Mouse (Mus musculus): ENCODE measurements at regions not wholly inside any gene's neighbourhood (a gene's known extent, or its start where the extent isn't known, plus 50 kb on each side); places are given as distances from the start of the nearest gene placed in this dataset.

- no peak for TF ChIP-seq CTCF (IDR thresholded peaks at IDR 0.05; ENCODE audit: low read depth)
- Histone ChIP-seq H3K4me2 (ENCODE audit: low read depth) (no peak overlapping the region), H3K4me3 (ENCODE audit: insufficient read depth in 1 of 2, low read depth in 2 of 2, low read length in 2 of 2) (no peak overlapping the region), H3K27me3 (ENCODE audit: control insufficient read depth, insufficient read depth, low read length) (no peaks in the 10 kb centered on the region; the same call in none of the 2 replicates), H3K36me3 (replicated peaks; ENCODE audit: control insufficient read depth, insufficient read depth, low read depth) (no peaks in the 10 kb centered on the region), H3K9me3 (ENCODE audit: control insufficient read depth, low read length) (no peaks in the 10 kb centered on the region), H3K27ac (no peak overlapping the region), H3K4me1 (replicated peaks; ENCODE audit: control insufficient read depth in 2 of 2, insufficient read depth in 2 of 2, low read length in 1 of 2) (no peaks in the 10 kb centered on the region), H3K9ac (replicated peaks) (no peak overlapping the region)
- WGBS (ENCODE audit: insufficient replicate concordance), result 55% methylated on average over 14 of the region's 14 CpGs
- DNase-seq (ENCODE audit: low read depth in 3 of 3, low spot score in 3 of 3) (no peak), ATAC-seq (ENCODE audit: insufficient read depth) (no peak)
Measured at GRCm38 (mm10) chr9:41578221-41579106, 417.0 kb upstream of the Ubash3b start.

- no peak overlapping the region for H3K27ac ChIP-seq
- no peak overlapping the region for H3K9ac ChIP-seq (replicated peaks)
- ATAC-seq (ENCODE audit: insufficient read depth) (no peak), DNase-seq (ENCODE audit: low read depth in 3 of 3, low spot score in 3 of 3) (no peak)
- H3K4me2 ChIP-seq (ENCODE audit: low read depth), result no peak overlapping the region
- 21% methylated on average over 1 of the region's 1 CpGs for WGBS (ENCODE audit: insufficient replicate concordance)
- no peaks in the 10 kb centered on the region; the same call in none of the 2 replicates for H3K27me3 ChIP-seq (ENCODE audit: control insufficient read depth, insufficient read depth, low read length)
- H3K36me3 ChIP-seq (replicated peaks; ENCODE audit: control insufficient read depth, insufficient read depth, low read depth), result no peaks in the 10 kb centered on the region
- H3K4me3 ChIP-seq (ENCODE audit: insufficient read depth in 1 of 2, low read depth in 2 of 2, low read length in 2 of 2), result no peak overlapping the region
- H3K9me3 ChIP-seq (ENCODE audit: control insufficient read depth, low read length), result no peaks in the 10 kb centered on the region
- TF ChIP-seq EP300 (IDR thresholded peaks at IDR 0.05; ENCODE audit: low read depth), result no peak
- TF ChIP-seq CTCF (IDR thresholded peaks at IDR 0.05; ENCODE audit: low read depth), result no peak
- H3K4me1 ChIP-seq (replicated peaks; ENCODE audit: control insufficient read depth in 2 of 2, insufficient read depth in 2 of 2, low read length in 1 of 2), result no peaks in the 10 kb centered on the region
Measured at GRCm38 (mm10) chr9:41577760-41578159, 416.3 kb upstream of the Ubash3b start.

- Histone ChIP-seq H3K4me3 (ENCODE audit: insufficient read depth in 1 of 2, low read depth in 2 of 2, low read length in 2 of 2) (no peak overlapping the region), H3K27me3 (ENCODE audit: control insufficient read depth, insufficient read depth, low read length) (no peaks in the 10 kb centered on the region; the same call in none of the 2 replicates), H3K9me3 (ENCODE audit: control insufficient read depth, low read length) (no peaks in the 10 kb centered on the region), H3K36me3 (replicated peaks; ENCODE audit: control insufficient read depth, insufficient read depth, low read depth) (no peaks in the 10 kb centered on the region), H3K27ac (no peak overlapping the region), H3K4me1 (replicated peaks; ENCODE audit: control insufficient read depth in 2 of 2, insufficient read depth in 2 of 2, low read length in 1 of 2) (no peaks in the 10 kb centered on the region), H3K9ac (replicated peaks) (no peak overlapping the region), H3K4me2 (ENCODE audit: low read depth) (no peak overlapping the region)
- TF ChIP-seq CTCF (IDR thresholded peaks at IDR 0.05; ENCODE audit: low read depth), result no peak
- TF ChIP-seq EP300 (IDR thresholded peaks at IDR 0.05; ENCODE audit: low read depth), result no peak
- DNase-seq (ENCODE audit: low read depth in 3 of 3, low spot score in 3 of 3) (no peak), ATAC-seq (ENCODE audit: insufficient read depth) (no peak)
- WGBS (ENCODE audit: insufficient replicate concordance), result 21% methylated on average over 5 of the region's 5 CpGs
Measured at GRCm38 (mm10) chr9:41575826-41576225, 414.3 kb upstream of the Ubash3b start.

- Histone ChIP-seq H3K4me3 (ENCODE audit: insufficient read depth in 1 of 2, low read depth in 2 of 2, low read length in 2 of 2) (no peak overlapping the region), H3K27me3 (ENCODE audit: control insufficient read depth, insufficient read depth, low read length) (no peaks in the 10 kb centered on the region), H3K9ac (replicated peaks) (no peak overlapping the region), H3K9me3 (ENCODE audit: control insufficient read depth, low read length) (no peaks in the 10 kb centered on the region), H3K4me2 (ENCODE audit: low read depth) (no peak overlapping the region), H3K4me1 (replicated peaks; ENCODE audit: control insufficient read depth in 2 of 2, insufficient read depth in 2 of 2, low read length in 1 of 2) (no peaks in the 10 kb centered on the region), H3K36me3 (replicated peaks; ENCODE audit: control insufficient read depth, insufficient read depth, low read depth) (no peaks in the 10 kb centered on the region), H3K27ac (no peak overlapping the region)
- WGBS (ENCODE audit: insufficient replicate concordance), result 72% methylated on average over 4 of the region's 4 CpGs
- no peak for TF ChIP-seq CTCF (IDR thresholded peaks at IDR 0.05; ENCODE audit: low read depth)
- no peak for TF ChIP-seq EP300 (IDR thresholded peaks at IDR 0.05; ENCODE audit: low read depth)
- DNase-seq (ENCODE audit: low read depth in 3 of 3, low spot score in 3 of 3), result no peak
- no peak for ATAC-seq (ENCODE audit: insufficient read depth)
Measured at GRCm38 (mm10) chr9:41570262-41570661, 408.8 kb upstream of the Ubash3b start.

GRCm38 (mm10) chr9:41566496-41566895 is 405.0 kb upstream of the Ubash3b start:
- TF ChIP-seq EP300 (IDR thresholded peaks at IDR 0.05; ENCODE audit: low read depth), result no peak
- no peak overlapping the region for H3K9ac ChIP-seq (replicated peaks)
- no peaks in the 10 kb centered on the region for H3K4me1 ChIP-seq (replicated peaks; ENCODE audit: control insufficient read depth in 2 of 2, insufficient read depth in 2 of 2, low read length in 1 of 2)
- H3K27ac ChIP-seq, result no peak overlapping the region
- H3K9me3 ChIP-seq (ENCODE audit: control insufficient read depth, low read length), result no peaks in the 10 kb centered on the region
- 34% methylated on average over 5 of the region's 5 CpGs for WGBS (ENCODE audit: insufficient replicate concordance)
- H3K27me3 ChIP-seq (ENCODE audit: control insufficient read depth, insufficient read depth, low read length), result no peaks in the 10 kb centered on the region
- H3K36me3 ChIP-seq (replicated peaks; ENCODE audit: control insufficient read depth, insufficient read depth, low read depth), result no peaks in the 10 kb centered on the region
- no peak overlapping the region for H3K4me2 ChIP-seq (ENCODE audit: low read depth)
- no peak overlapping the region for H3K4me3 ChIP-seq (ENCODE audit: insufficient read depth in 1 of 2, low read depth in 2 of 2, low read length in 2 of 2)
- DNase-seq (ENCODE audit: low read depth in 3 of 3, low spot score in 3 of 3), result no peak
- no peak for ATAC-seq (ENCODE audit: insufficient read depth)

All from liver, embryonic 14.5 days (tissue).